Mouse (Mus musculus) lung, postnatal 25 days (tissue): ENCODE results near the gene Hist2h4.
A peak's percentile ranks its signal among the peaks of the same experiment; 100 is the strongest.
"Not testable (repeated sequence)": the region's sequence is repeated elsewhere in the genome, so short reads cannot be mapped to it uniquely, and the experiment has no call there.

Experiments used
- DNase-seq: peaks from one replicate; pipeline ENCODE4 v3.0.0; 2022; ENCODE audit warnings: low spot score

Hist2h4 gene

GRCm38 (mm10) chr3:96268776-96269378 is 5.8 kb upstream of the Hist2h4 start:
- DNase-seq = not testable (repeated sequence)

DNA sequence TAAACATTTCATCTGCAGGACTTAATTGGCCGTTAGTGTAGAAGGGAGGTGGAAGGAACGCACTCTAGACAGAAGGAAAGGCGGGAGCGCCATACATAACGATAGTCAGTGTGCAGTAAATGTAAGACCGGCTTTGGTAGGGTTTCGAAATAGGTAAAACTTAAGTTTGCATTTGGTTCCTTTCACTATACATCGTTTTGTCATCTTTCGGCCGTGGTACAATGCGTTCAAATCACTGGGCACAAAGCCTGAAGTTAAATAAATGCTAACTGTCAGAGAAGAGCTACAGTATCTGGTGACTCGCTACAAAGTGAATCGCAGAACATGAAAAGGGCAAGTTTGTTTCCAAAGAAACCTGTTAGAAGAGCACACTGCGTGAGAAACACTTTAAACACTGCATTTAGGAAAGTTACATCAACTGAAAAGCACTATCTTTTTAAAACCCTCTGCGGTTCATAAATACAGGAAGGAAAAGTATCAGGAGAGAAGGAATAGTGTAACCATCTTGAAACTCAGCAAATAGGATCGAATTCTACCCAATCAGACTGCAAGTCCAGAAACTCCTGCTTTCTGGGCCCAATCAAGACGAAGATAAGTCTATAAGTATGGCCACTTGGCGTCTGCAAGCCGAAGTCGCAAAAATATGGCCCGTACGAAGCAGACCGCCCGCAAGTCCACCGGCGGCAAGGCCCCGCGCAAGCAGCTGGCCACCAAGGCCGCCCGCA is 5.1 kb upstream of the Hist2h4 start, which contains the start of gene Hist2h3b:
Gene Hist2h3b (plus strand): TSS at position 604 of the 725 bp plus-strand sequence.
- DNase-seq = peak; percentile 89

DNA sequence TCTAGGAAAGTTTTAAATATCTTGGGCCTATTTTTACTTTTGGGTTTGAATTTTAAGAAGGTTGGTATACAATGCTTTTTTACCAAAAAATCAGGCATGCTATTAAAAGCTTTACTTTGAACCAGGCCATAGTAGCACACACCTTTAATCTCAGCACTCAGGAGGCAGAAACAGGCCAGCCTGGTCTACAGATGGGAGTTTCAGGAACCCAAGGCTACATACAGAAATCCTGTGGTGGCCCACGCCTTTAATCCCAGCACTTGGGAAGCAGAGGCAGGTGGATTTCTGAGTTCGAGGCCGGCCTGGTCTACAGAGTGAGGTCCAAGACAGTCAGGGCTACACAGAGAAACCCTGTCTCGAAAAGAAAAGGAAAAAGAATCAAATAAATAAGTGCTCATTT is 4.4 kb upstream of the Hist2h4 start:
- no peak for DNase-seq

- DNase-seq = no peak
Observed at GRCm38 (mm10) chr3:96266132-96266710, 3.1 kb upstream of the Hist2h4 start.

GRCm38 (mm10) chr3:96264404-96264949 is 1.4 kb upstream of the Hist2h4 start:
- no peak for DNase-seq

GRCm38 (mm10) chr3:96263558-96264403 is 670 bp upstream of the Hist2h4 start:
- DNase-seq = no peak

DNA sequence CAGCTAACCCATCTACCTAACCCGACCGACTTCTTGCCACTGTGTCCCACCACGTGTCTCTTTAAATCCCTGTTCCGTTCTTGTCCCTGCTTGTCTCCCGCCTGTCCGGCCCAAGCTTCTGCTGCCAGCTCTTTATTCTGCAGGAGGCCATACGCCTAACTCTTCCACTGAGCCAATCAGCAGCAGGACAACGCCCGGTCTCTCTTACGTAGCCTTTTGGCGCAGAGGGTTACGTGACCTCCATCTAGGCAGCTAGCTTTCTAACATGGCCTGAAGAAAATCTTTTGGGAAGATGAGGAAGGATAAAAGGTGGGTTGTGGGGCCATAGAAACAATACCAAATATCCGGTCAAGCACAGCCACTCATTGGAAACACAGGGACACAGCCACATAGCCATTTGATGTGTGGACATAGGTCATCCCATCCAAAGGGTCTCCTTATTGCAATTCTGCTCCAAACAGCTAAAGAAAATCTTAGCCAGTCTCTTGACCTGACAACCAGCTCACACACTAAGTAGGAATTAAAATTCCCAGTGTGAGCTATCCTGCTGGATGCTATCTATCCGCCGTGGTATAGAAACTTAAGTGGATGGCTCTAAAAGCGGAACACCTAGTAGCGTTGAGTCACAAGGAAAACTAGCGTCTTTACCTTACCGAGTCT is 765 bp downstream of the Hist2h4 start:
- peak; percentile 94 for DNase-seq

- DNase-seq = no peak
Observed at GRCm38 (mm10) chr3:96261623-96262022, 1.5 kb downstream of the Hist2h4 start.

- DNase-seq = no peak
Observed at GRCm38 (mm10) chr3:96260220-96260619, 2.9 kb downstream of the Hist2h4 start.

GRCm38 (mm10) chr3:96257190-96257589 is 5.9 kb downstream of the Hist2h4 start:
- DNase-seq = peak; percentile 44

- DNase-seq = no peak
Observed at GRCm38 (mm10) chr3:96255926-96256593, 7.1 kb downstream of the Hist2h4 start.

GRCm38 (mm10) chr3:96254683-96255355 is 8.3 kb downstream of the Hist2h4 start:
- DNase-seq = no peak

DNA sequence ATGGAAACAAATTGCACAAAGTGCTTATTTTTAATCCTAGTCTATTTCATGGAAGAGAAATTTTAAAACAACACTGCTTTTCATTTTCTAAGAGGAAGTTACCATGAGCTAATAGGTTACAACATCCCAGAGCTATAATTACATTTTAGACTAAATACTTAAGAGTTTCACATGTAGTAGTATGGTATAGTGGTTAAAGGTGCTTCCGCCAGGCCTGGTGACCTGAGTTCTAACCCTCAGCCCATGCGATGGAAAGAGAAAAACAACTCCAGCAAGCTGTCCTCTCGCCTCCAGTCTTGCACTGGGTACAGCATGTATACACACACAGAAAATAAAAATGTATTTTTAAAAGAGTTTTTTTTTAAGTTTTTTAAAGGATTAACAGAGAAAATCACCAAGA is 11.3 kb downstream of the Hist2h4 start:
- no peak for DNase-seq

DNA sequence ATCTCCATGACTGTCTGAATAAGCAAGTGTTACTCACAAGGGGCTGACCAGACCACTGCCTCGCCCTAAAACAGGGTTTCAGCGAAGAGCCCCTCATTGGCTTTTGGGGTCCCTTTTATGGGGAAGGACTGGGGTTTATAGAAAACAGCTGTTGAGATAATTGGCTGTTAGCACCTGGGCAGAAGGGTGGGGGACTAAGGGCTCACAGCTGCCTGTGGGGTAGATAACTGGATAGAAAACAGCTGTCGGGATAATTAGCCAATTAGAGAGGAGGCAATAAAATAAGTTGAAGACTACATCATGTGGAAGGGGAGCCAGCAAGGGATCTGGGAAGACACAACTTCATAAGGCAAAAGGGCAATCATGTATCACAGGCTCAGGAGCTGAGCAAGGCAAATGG is 12.2 kb downstream of the Hist2h4 start:
- no peak for DNase-seq

DNA sequence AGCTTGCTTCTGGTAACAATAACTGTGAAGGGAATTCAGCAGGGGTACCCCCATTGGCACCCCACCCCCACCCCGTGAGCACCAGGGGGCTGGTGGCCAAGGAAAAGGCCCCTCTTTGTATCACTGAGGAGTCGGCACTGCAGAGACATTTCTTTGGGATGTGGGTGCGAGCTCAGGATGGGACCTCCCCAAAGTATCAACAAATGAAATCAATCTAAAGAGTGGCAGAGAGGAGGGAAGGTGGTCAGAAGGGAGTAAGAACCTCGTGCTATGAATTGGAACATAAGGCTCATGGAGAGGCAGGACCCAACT is 14.1 kb downstream of the Hist2h4 start:
- no peak for DNase-seq

DNA sequence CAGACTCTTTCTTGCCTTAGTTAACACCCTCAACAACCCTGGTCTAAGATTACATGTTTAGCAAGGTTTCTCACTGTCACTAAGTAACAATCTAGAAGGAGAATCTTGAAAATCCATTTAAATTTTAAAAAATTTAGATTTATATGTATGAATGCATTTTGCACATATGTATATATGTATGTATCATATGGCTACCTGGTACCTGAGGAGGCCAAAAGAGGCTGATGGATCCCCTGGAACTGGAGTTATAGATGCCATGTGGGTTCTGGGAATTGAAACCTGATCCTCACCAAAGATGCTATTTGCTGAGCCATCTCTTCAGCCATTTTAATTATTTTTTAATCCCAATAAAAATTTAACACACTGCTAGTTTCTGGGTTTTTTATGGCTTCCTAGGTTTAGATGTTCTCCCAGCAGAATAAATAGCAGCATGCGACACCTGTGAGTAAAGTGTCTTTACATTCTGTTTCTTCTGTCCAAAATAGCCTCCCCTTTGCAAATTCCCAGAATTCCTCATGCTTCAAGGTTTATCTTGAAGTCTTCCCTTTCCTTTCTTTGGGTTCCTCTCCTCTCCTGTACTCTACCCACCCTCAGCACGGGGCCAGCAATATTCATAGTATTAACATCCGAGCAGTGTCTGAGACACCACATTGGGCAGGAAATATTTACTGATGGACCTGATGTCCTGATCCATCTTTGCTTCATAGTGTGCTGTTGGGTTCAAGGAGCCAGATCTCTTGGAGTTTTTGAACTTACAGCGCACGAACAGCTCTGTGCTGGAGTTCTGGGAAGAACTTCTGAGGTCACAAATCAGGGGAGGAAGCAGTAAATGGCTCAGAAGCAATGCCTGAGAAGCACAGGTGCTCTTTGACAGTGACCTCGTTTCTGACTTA is 14.7 kb downstream of the Hist2h4 start:
- no peak for DNase-seq

DNA sequence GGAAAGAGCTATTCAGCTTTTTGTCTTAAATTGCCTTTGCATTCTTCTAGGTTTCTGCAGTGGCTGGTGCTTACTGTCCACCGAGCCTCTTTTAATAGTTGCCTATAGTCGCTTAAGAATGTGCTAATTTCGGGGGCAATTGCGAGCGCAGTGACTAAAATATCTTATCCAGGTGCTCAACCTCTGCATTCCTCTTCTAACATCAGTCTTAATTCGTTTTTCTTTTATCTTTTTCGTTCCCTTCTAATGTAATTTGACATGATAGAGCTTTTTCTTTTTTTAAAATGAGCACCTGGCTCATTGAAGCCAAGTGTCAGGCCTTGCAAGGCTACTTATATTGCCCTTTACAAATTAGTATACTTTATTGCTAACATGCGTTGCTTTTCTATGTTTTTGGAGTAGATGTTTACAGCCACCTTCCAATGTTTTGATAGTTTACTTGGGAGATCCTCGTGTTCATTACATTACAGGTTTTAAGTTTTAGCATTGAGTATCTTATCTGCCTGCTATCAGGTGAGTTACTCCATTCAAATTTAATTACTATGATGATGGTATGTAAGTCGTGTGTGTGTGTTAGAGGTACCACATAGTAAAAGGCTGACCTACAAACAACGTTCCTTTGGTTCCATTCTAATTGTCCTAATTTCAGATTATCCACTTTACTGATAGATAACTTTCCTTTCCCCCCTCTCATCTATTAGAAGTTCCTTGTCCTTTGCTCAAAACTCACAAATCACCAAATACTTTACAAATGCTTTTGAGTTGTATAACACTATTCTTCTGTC is 15.6 kb downstream of the Hist2h4 start:
- DNase-seq = no peak

DNA sequence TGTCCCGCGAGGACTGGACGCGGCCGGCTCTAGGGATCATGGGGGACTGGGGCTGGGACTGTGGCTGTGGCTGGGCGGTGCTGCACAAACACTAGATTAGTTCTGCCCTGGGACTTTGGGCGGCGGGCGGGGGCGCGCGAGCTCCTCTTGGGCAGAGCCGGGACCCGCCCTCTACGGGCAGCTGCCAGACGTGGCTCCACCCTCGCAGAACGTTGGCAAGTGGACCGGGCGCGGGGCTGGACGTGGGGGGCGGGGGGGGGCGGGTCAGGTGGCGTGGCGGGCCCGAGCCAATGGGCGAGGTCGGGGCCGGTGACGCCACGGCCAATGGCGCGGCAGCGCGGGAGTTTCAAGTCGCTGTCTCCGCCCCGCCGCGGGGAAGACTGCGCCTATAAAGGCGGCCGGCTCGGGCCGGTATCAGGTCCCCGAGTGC is 16.7 kb downstream of the Hist2h4 start, which contains the start of gene Hist2h3c1:
Gene Hist2h3c1 (plus strand): TSS at position 259 of the 430 bp plus-strand sequence.
- not testable (repeated sequence) for DNase-seq

- DNase-seq = not testable (repeated sequence)
Observed at GRCm38 (mm10) chr3:96246018-96246417, 17.1 kb downstream of the Hist2h4 start.
